Mouse (Mus musculus) testis, adult 2 months (tissue): ENCODE data around the gene Tanc1.

Experiments
- CTCF ChIP-seq: fragments of 200-500 bp; IDR thresholded peaks from 2 replicates; pipeline ENCODE4 v1.5.1; 2012; ENCODE audit warnings: low read depth, mild to moderate bottlenecking, inconsistent platforms, low read length, moderate library complexity; ENCODE audit not compliant: control insufficient read depth, insufficient read depth, insufficient replicate concordance
- POLR2A ChIP-seq: fragments of 200-500 bp; IDR thresholded peaks from 2 replicates; pipeline ENCODE4 v1.6.1; 2012; ENCODE audit warnings: low read depth, mild to moderate bottlenecking, inconsistent platforms, low read length, moderate library complexity; ENCODE audit not compliant: control insufficient read depth

DNA sequence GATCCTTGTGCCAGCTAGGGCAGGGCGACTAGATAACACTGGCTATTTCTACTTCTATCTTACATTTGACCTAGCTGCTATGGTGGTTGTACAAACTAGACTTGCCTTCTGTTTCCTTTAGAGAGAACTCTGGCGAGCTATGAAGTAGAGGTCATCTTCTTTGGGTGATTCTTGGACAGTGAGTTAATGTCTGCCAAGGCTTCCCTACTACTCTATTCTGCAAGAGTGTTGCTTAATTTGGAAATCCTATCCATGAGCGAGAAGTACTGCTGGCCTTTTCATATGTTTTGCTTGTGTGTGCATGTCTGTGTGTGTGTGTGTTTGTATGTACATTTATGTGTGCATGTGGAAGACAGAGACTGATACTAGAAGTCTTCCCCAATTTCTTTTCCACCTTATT, 120.0 kb downstream of the Tanc1 start:
- TF ChIP-seq CTCF (no peak), POLR2A (no peak)
